Mouse (Mus musculus): ENCODE results near the gene Plcb2. TPM values are rescaled to one million over a fixed set of nuclear protein-coding genes. Genes with fewer than 3 reads are reported as not detected.

The Plcb2 gene
- polyA plus RNA-seq (2012; rRNA removed) = 37.0 and 41.7 TPM in 2 replicates

DNA sequence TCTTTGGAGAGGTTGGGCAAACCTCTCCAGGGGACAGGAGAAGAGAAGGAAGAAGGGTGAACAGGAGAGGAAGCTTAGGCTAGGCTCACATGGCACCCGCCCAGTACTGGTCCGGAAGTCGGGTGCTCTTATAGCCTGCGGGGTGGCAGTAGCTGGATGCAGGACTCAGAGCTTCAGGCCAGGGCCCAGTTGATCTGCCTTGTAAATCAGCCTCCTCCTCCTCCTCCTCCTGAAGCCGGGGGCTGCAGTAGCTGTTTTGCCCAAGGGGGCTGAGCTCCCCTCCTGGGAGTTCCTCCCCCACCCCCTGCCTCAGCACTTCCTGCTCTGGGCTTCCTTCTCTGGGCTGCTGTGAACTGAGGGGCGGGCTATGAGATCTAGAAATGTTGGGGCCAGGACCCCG is at the start of gene Plcb2:
TSS of gene Plcb2 (minus strand) at position 102 of the 400 bp plus-strand sequence.
- H3K36me3 ChIP-seq (ENCODE audit: control insufficient read depth, insufficient read depth, low read length) = peaks cover 5% of the 10 kb centered on the region
- peaks cover 16% of the 10 kb centered on the region for H3K4me1 ChIP-seq (ENCODE audit: control insufficient read depth, insufficient read depth, insufficient read length)
- H3K27ac ChIP-seq (ENCODE audit: insufficient read depth, low read length) = peak within 1 kb of the TSS; percentile 86
- TF ChIP-seq CTCF (IDR thresholded peaks at IDR 0.05; ENCODE audit: extremely low read depth, insufficient read depth, insufficient read length, insufficient replicate concordance) (no peak), POLR2A (IDR thresholded peaks at IDR 0.05; ENCODE audit: low read depth, low read length) (peak; percentile 28)
- H3K27me3 ChIP-seq (ENCODE audit: control insufficient read depth, insufficient read depth, low read length) = no peaks in the 10 kb centered on the region
- peak in 1 of 2 experiments; percentile 72 for DNase-seq (ENCODE audit: low read depth in 1 of 2, low spot score in 2 of 2)
- H3K4me3 ChIP-seq (ENCODE audit: extremely low read depth, insufficient read depth, insufficient read length) = peak within 1 kb of the TSS; percentile 65
- WGBS = 2% methylated on average over 7 of the region's 7 CpGs

DNA sequence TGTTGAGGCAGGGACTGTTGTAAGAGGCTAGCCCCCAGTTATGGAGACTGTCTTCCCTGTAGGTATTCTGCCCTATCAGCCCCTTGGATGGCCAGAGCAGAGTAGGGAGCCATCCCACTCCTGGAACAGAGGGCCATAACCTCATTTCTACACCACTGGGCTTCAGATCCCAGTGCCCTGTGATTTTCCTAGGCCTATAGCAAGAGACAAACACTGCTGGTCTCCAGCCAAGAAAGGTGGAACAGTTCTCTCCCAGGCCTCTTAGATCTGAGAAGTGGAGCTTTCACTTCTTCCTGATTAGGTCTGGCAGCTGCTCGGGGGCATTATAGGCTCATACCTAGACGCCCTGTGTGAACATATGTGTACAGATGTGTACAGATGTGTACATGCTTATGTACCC is 48.1 kb upstream of the Plcb2 start:
- 63% methylated on average over 2 of the region's 2 CpGs for WGBS
- H3K27ac ChIP-seq (ENCODE audit: insufficient read depth, low read length) = no peak overlapping the region
- H3K4me1 ChIP-seq (ENCODE audit: control insufficient read depth, insufficient read depth, insufficient read length) = no peaks in the 10 kb centered on the region; the same call in 1 of the 2 replicates
- no peak overlapping the region for H3K4me3 ChIP-seq (ENCODE audit: extremely low read depth, insufficient read depth, insufficient read length)
- no peak for DNase-seq (ENCODE audit: low read depth in 1 of 2, low spot score in 2 of 2)
- H3K36me3 ChIP-seq (ENCODE audit: control insufficient read depth, insufficient read depth, low read length) = no peaks in the 10 kb centered on the region
- no peaks in the 10 kb centered on the region for H3K27me3 ChIP-seq (ENCODE audit: control insufficient read depth, insufficient read depth, low read length)
- no peak for TF ChIP-seq POLR2A (IDR thresholded peaks at IDR 0.05; ENCODE audit: low read depth, low read length)
- TF ChIP-seq CTCF (IDR thresholded peaks at IDR 0.05; ENCODE audit: extremely low read depth, insufficient read depth, insufficient read length, insufficient replicate concordance) = no peak

DNA sequence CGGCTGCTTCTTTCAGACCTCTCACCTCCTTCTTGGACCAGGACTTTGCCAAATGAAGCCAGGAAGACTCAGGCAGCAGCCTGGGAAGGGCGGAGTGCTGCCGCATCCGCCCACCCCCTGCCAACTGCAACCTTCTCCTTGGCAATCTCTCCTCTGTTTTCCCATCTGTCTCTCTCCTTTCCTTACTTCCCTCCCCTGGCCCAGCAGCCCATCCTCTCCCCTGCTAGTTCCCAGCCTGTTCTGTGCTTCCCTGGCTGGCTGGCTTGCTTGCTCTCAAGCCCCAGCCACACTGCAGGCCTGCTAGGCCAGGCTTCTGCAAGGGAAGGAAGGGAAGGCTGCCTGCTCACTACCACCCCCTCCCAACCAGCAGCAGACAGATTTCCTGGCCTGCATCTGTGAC is 47.6 kb upstream of the Plcb2 start:
- TF ChIP-seq CTCF (IDR thresholded peaks at IDR 0.05; ENCODE audit: extremely low read depth, insufficient read depth, insufficient read length, insufficient replicate concordance) (no peak), POLR2A (IDR thresholded peaks at IDR 0.05; ENCODE audit: low read depth, low read length) (no peak)
- Histone ChIP-seq H3K27me3 (ENCODE audit: control insufficient read depth, insufficient read depth, low read length) (no peaks in the 10 kb centered on the region), H3K36me3 (ENCODE audit: control insufficient read depth, insufficient read depth, low read length) (no peaks in the 10 kb centered on the region), H3K27ac (ENCODE audit: insufficient read depth, low read length) (no peak overlapping the region), H3K4me3 (ENCODE audit: extremely low read depth, insufficient read depth, insufficient read length) (no peak overlapping the region), H3K4me1 (ENCODE audit: control insufficient read depth, insufficient read depth, insufficient read length) (no peaks in the 10 kb centered on the region; the same call in 1 of the 2 replicates)
- 97% methylated on average over 3 of the region's 4 CpGs for WGBS
- no peak for DNase-seq (ENCODE audit: low read depth in 1 of 2, low spot score in 2 of 2)

DNA sequence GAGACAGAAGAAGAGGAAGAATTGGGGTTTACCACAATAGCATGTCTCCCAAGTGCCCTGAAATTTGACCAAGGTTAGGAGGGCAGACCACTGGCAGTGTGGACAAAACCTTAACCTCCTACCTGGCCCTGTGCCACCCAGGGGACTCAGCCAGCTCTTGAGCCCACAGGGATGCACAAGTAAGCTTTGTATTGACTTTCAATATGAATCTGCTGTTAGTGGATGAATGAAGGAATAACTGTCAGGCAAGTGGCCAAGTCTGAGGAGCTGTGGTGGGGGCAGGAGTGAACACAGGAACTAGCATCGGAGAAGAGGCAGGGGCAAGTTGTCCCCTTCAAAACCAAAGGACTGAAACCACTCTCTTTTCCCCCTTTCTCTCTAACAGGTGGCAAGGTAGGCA is 47.2 kb upstream of the Plcb2 start:
- no peak for TF ChIP-seq CTCF (IDR thresholded peaks at IDR 0.05; ENCODE audit: extremely low read depth, insufficient read depth, insufficient read length, insufficient replicate concordance)
- TF ChIP-seq POLR2A (IDR thresholded peaks at IDR 0.05; ENCODE audit: low read depth, low read length) = no peak
- no peaks in the 10 kb centered on the region for H3K36me3 ChIP-seq (ENCODE audit: control insufficient read depth, insufficient read depth, low read length)
- no peak overlapping the region for H3K4me3 ChIP-seq (ENCODE audit: extremely low read depth, insufficient read depth, insufficient read length)
- no peak overlapping the region for H3K27ac ChIP-seq (ENCODE audit: insufficient read depth, low read length)
- no peak for DNase-seq (ENCODE audit: low read depth in 1 of 2, low spot score in 2 of 2)
- WGBS = 26% methylated on average over 1 of the region's 1 CpGs
- H3K27me3 ChIP-seq (ENCODE audit: control insufficient read depth, insufficient read depth, low read length) = no peaks in the 10 kb centered on the region
- no peaks in the 10 kb centered on the region; the same call in 1 of the 2 replicates for H3K4me1 ChIP-seq (ENCODE audit: control insufficient read depth, insufficient read depth, insufficient read length)

DNA sequence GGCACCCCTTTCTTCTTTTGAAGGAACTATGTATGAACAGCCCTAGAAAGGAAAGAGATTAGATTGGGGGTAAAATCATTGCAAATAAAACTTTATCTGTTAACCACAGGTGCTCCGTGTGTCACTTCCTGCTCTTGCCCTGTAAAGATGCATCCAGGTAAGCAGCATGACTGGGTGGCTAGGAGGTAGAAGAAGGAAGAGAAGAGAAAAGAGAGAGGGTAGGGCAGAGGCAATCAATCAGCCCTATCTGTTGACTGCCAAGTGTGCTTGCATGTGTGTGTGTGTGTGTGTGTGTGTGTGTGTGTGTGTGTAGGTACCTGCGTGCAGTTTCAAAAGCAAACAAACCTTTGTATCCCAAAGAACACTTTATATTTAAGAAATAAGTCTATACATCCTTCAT is 46.3 kb upstream of the Plcb2 start:
- TF ChIP-seq CTCF (IDR thresholded peaks at IDR 0.05; ENCODE audit: extremely low read depth, insufficient read depth, insufficient read length, insufficient replicate concordance) (no peak), POLR2A (IDR thresholded peaks at IDR 0.05; ENCODE audit: low read depth, low read length) (no peak)
- H3K4me3 ChIP-seq (ENCODE audit: extremely low read depth, insufficient read depth, insufficient read length) = no peak overlapping the region
- no peak overlapping the region for H3K27ac ChIP-seq (ENCODE audit: insufficient read depth, low read length)
- no peaks in the 10 kb centered on the region; the same call in 1 of the 2 replicates for H3K4me1 ChIP-seq (ENCODE audit: control insufficient read depth, insufficient read depth, insufficient read length)
- no peak for DNase-seq (ENCODE audit: low read depth in 1 of 2, low spot score in 2 of 2)
- H3K36me3 ChIP-seq (ENCODE audit: control insufficient read depth, insufficient read depth, low read length) = no peaks in the 10 kb centered on the region
- 64% methylated on average over 2 of the region's 2 CpGs for WGBS
- H3K27me3 ChIP-seq (ENCODE audit: control insufficient read depth, insufficient read depth, low read length) = no peaks in the 10 kb centered on the region

DNA sequence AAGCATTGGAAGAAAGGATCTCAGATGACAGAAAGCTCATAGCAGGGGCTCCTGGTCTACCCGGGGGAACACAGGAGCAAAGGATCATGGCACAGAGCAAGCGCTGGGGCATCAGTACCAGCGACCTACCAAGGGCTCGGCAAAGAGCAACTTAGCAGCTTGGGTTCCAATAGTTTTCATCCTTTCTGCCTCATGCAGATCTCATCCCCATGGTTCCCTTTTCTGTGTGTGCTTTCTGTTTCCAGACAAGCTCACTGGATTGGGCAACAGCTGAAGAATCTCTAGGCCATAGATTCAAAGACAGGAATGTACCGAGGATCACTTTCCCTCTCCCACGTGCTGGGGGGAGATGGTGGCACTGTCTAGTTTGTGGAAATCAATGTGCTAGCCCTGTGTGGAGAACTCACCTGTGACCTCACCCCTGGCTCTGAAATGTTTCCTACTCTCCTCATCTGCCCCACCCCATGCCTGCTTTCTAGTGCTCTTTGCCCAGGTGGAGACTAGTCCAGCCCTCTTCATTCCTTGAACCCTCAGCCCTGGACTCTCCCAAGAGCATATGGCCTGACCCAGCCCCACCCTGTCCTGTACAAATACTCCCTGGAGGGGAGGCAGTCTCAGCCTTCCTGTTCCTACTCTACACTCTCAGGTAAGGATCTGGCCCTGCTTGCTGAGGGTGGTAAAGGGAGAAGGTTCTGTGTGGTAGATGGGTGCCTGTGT is 44.1 kb upstream of the Plcb2 start, which contains the start of gene Phgr1:
TSS of gene Phgr1 (plus strand) at position 612 of the 717 bp plus-strand sequence.
- no peaks in the 10 kb centered on the region for H3K36me3 ChIP-seq (ENCODE audit: control insufficient read depth, insufficient read depth, low read length)
- 79% methylated on average over 6 of the region's 6 CpGs for WGBS
- no peak within 1 kb of the TSS for H3K27ac ChIP-seq (ENCODE audit: insufficient read depth, low read length)
- no peaks in the 10 kb centered on the region for H3K27me3 ChIP-seq (ENCODE audit: control insufficient read depth, insufficient read depth, low read length)
- no peak for DNase-seq (ENCODE audit: low read depth in 1 of 2, low spot score in 2 of 2)
- H3K4me1 ChIP-seq (ENCODE audit: control insufficient read depth, insufficient read depth, insufficient read length) = no peaks in the 10 kb centered on the region
- H3K4me3 ChIP-seq (ENCODE audit: extremely low read depth, insufficient read depth, insufficient read length) = no peak within 1 kb of the TSS
- TF ChIP-seq POLR2A (IDR thresholded peaks at IDR 0.05; ENCODE audit: low read depth, low read length) (no peak), CTCF (IDR thresholded peaks at IDR 0.05; ENCODE audit: extremely low read depth, insufficient read depth, insufficient read length, insufficient replicate concordance) (no peak)

Data from spleen, adult 2 months (tissue).